Mouse (Mus musculus): ENCODE results near the gene Tmem198b.

- TF ChIP-seq CTCF (IDR thresholded peaks at IDR 0.05; ENCODE audit: low read depth) = no peak
- no peak for TF ChIP-seq EP300 (IDR thresholded peaks at IDR 0.05; ENCODE audit: low read depth)
Measured at GRCm38 (mm10) chr10:128779011-128779795, 25.0 kb downstream of the Tmem198b start.

Data from liver, embryonic 14.5 days (tissue).